Mouse (Mus musculus): Measurements from ENCODE around the gene Usp25. TPM values are rescaled to one million over a fixed set of nuclear protein-coding genes. Genes with fewer than 3 reads are reported as not detected.

The Usp25 gene
- polyA plus RNA-seq, 1 experiment, result 8.4 TPM

GRCm38 (mm10) chr16:77103637-77104264 is 90.2 kb downstream of the Usp25 start:
- no peak for DNase-seq (ENCODE audit: low read depth, low spot score)
- WGBS, result 59% methylated on average over 5 of the region's 5 CpGs

DNA sequence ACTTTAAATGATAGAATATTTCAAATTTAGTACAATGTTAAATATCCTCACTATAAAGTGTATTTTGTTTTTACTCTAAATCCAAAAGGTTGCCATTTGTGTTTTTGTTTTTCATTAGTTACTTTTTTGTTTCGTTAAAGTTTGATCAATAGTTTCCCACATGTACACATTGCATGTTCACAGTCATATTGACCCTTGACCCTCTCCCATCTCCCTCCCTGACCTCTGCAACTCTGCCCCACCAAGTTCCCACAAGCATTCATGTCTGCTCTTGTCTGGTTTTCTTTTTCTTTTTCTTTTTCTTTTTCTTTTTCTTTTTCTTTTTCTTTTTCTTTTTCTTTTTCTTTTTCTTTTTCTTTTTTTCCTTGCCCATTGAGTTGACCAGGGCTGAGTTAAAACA is 97.8 kb downstream of the Usp25 start:
- WGBS, result 94% methylated on average over 1 of the region's 1 CpGs
- no peak for DNase-seq (ENCODE audit: low read depth, low spot score)

GRCm38 (mm10) chr16:77125908-77126307 is 112.4 kb downstream of the Usp25 start:
- 45% methylated on average over 1 of the region's 1 CpGs for WGBS

DNA sequence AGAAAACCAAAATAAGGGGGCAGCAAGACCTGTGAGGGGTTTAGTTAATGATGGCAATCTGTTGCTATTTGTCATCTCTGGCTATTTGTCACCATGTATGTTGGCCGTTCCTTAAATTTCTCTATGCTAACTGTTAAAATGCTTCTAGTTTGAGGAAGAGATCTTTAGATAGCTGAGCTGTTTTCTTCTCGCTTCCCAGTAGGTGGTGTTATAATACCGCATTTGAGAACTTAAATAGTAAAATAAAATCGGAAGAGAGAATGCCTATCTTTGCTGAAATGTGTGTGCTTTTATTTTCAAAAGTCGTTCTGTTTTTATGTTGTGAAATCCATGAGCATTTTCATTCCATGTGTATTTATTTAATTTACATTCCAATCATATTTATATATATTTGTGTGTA is 115.2 kb downstream of the Usp25 start:
- peak; percentile 10 for DNase-seq (ENCODE audit: low read depth, low spot score)
- WGBS, result 17% methylated on average over 5 of the region's 5 CpGs

More at GRCm38 (mm10) chr16:77125908-77126307, 112.4 kb downstream of the Usp25 start:
- no peak for DNase-seq (ENCODE audit: low read depth, low spot score)

- no peak for DNase-seq (ENCODE audit: low read depth, low spot score)
- WGBS, result 49% methylated on average over 5 of the region's 5 CpGs
These were observed 119.5 kb downstream of the Usp25 start for GRCm38 (mm10) chr16:77133055-77133454.

- WGBS, result 91% methylated on average over 7 of the region's 7 CpGs
- no peak for DNase-seq (ENCODE audit: low read depth, low spot score)
These were observed 127.1 kb downstream of the Usp25 start for GRCm38 (mm10) chr16:77140651-77141050.

GRCm38 (mm10) chr16:77146801-77147200 is 133.3 kb downstream of the Usp25 start:
- no peak for DNase-seq (ENCODE audit: low read depth, low spot score)
- WGBS, result 86% methylated on average over 5 of the region's 5 CpGs

DNA sequence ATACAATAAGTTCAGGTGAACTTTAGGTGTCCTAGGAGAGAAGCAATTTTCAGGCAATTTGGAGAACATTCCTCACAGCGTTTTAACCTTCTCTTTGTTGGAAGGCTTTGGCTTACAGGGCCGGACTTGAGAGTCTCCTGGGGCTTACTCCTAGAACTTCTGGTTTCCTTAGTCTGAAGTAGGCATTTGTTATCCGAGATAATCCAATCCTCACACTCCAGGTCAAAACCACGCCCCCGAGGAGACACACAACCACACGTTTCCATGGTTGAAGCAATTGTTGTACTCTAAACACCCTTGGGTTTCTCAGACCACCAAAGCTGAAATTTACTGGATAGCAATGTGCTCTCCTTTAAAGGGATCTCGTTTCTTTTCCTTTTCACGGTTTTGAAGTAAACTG is 136.8 kb downstream of the Usp25 start:
- DNase-seq (ENCODE audit: low read depth, low spot score), result no peak
- 53% methylated on average over 8 of the region's 8 CpGs for WGBS

DNA sequence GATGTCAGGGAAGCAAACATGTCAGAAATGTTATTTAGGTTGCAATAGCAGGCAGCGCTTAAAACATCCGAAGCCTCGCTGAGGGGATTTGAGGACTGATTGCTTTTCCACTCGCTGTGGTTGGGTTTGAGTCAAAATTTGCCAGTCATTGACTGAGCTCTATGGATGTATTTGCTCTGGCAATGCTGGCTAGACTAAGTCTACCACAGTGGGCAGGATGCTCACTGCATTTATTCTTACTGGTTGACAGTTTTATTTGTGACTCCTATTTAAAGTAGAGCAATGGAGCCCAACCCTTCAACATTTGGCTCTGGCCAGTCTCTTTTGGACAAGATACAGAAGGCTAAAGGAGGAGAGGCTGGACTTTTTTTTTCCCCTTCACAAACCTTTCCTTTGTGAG is 137.4 kb downstream of the Usp25 start:
- no peak for DNase-seq (ENCODE audit: low read depth, low spot score)
- 63% methylated on average over 4 of the region's 4 CpGs for WGBS

DNA sequence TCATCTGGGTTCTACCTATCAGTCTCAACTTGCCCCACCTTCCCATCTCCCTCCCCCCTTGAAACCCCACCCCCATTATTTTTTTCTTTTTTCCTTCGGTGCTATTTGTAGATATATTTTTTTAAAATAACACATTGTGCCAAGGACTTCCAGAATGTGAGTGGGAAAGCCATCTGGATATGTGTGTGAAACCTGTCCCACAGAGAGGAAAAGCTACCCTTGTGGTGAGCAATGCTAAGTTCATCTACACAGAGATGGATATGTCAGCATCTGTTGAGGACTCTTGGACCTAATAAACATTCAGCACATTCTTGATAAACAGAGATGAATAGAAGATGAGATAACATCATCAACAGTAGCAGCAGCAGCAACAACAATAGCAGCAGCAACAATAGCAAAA is 138.8 kb downstream of the Usp25 start:
- 81% methylated on average over 1 of the region's 1 CpGs for WGBS
- DNase-seq (ENCODE audit: low read depth, low spot score), result no peak

- DNase-seq (ENCODE audit: low read depth, low spot score), result no peak
- 43% methylated on average over 1 of the region's 1 CpGs for WGBS
These were observed 139.8 kb downstream of the Usp25 start for GRCm38 (mm10) chr16:77153216-77153715.

DNA sequence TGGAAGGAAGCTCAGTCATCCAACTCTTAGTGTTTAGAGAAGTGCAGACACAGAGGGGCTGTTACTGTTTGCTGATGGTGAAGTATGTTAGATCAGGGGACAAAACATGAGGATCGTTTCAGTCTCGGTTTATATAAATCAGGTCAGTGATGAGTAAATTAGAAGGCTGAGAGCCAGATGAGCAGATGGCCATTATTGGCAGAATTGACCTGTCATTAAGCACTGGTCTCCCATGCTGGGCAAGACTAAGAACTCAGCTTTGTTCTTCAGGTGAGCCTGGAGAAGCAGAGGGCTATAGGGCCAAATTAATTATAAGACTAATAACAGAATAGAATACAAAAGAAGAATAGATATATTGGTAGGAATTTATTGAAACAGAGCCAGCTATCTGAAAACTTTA is 140.3 kb downstream of the Usp25 start:
- 81% methylated on average over 2 of the region's 2 CpGs for WGBS
- no peak for DNase-seq (ENCODE audit: low read depth, low spot score)

- 88% methylated on average over 1 of the region's 1 CpGs for WGBS
- no peak for DNase-seq (ENCODE audit: low read depth, low spot score)
These were observed 141.3 kb downstream of the Usp25 start for GRCm38 (mm10) chr16:77154831-77155230.

All from large intestine, adult 2 months (tissue).